8 mouse cellular contexts compared by ENCODE assay signal in the genomic region with DNA sequence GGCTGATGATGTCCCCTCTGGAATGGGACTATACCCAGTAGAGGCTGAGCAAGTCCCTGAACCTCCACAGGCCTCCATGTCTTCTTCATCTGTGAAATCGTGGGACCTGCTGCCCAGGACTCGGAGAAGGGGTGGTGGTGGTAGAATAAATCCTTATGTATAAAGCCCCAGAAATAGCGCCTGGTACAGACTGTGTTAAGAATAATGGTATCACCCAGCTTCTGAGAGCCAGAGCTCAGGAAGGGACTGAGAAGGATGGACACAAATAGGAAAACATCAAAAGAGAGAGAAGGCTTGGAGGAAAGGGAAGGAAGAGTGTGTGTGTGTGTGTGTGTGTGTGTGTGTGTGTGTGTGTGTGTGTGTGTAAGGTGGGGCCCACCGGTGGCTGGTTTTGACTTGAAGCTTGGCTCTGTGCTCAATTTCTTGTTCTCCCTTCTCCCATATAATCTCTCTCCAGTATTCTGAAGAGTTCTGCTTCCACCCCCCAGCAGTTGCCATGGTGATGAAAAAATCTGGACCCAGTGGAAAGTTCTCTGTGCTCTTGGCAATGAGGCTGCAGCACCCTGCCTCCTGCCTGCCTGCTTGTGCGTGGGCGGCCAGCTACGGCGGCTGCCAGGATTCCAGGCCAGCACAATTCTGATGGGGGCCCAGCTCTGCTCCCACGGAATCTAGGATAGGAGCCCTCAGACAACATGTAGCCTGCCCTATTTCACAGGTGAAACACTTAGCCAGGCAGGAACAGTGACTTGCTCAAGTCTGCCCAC.
A peak's percentile ranks its signal among the peaks of the same experiment; 100 is the strongest.
DNase-seq lines count a peak whose midpoint lies in the region; ATAC-seq and TF ChIP-seq lines count a peak whose summit lies in the region.

No protein-coding gene starts in this region.

- H3K9me3 ChIP-seq in midbrain, embryonic 12.5 days = no peaks in the 10 kb centered on the region

- 0 out of 2 replicates have a peak, but pooled peaks have one; percentile 54 for ATAC-seq in midbrain, embryonic 12.5 days (ENCODE audit: low FRiP score, low read depth)
- no peak for ATAC-seq in monocyte, adult 5-6 weeks (replicated peaks; ENCODE audit: insufficient number of reproducible peaks, low FRiP score, low TSS enrichment, poor library complexity, severe bottlenecking)

- H3K4me3 ChIP-seq in midbrain, embryonic 12.5 days = no peak overlapping the region
- no peak overlapping the region for H3K4me3 ChIP-seq in thymus, adult 2 months (ENCODE audit: control insufficient read depth, insufficient read depth, low read length)

- DNase-seq in retina, postnatal 1 day = peak; percentile 44
- no peak for DNase-seq in retina, embryonic 14.5 days (ENCODE audit: low spot score)
- DNase-seq in cerebellum, postnatal 10 days = peak; percentile 87 to 92
- DNase-seq in heart, postnatal 4 days = peak; percentile 65
- DNase-seq in thymus, adult 2 months = no peak
- no peak for DNase-seq in yolk sac, embryonic 10.5 days (ENCODE audit: low spot score)

- H3K9ac ChIP-seq in midbrain, embryonic 12.5 days (replicated peaks) = no peak overlapping the region

- no peak for TF ChIP-seq POLR2A in thymus, adult 2 months (IDR thresholded peaks at IDR 0.05; ENCODE audit: control insufficient read depth, extremely low read depth, insufficient read depth, low read length, poor library complexity)

- no peak overlapping the region for H3K27ac ChIP-seq in midbrain, embryonic 12.5 days (replicated peaks)
- H3K27ac ChIP-seq in thymus, adult 2 months (ENCODE audit: control insufficient read depth, insufficient read depth, low read length) = no peak overlapping the region

- H3K36me3 ChIP-seq in midbrain, embryonic 12.5 days = no peaks in the 10 kb centered on the region
- no peaks in the 10 kb centered on the region for H3K36me3 ChIP-seq in thymus, adult 2 months (ENCODE audit: control insufficient read depth, insufficient read depth, low read length)

- H3K27me3 ChIP-seq in midbrain, embryonic 12.5 days = no peaks in the 10 kb centered on the region
- no peaks in the 10 kb centered on the region for H3K27me3 ChIP-seq in thymus, adult 2 months (ENCODE audit: control insufficient read depth, insufficient read depth, low read length)

- TF ChIP-seq CTCF in thymus, adult 2 months (IDR thresholded peaks at IDR 0.05; ENCODE audit: borderline replicate concordance, control insufficient read depth, extremely low read depth, insufficient read depth, low read length, poor library complexity) = no peak

- no peak overlapping the region for H3K4me2 ChIP-seq in midbrain, embryonic 12.5 days (replicated peaks)

- peaks cover 10% of the 10 kb centered on the region; the same call in 1 of the 2 replicates for H3K4me1 ChIP-seq in midbrain, embryonic 12.5 days
- no peaks in the 10 kb centered on the region for H3K4me1 ChIP-seq in thymus, adult 2 months (replicated peaks; ENCODE audit: control insufficient read depth, insufficient read depth, low read length)

- 63% methylated on average over 8 of the region's 9 CpGs for WGBS in midbrain, embryonic 12.5 days
- 75% methylated on average over 9 of the region's 9 CpGs for WGBS in thymus, adult 2 months

Comparison
In these comparisons a context has a peak if more than half of its experiments do, and no peak if none do; other contexts are left out.
1. DNase-seq: peak in retina, postnatal 1 day (single experiment), cerebellum, postnatal 10 days (2 of 2) and heart, postnatal 4 days (single experiment); none in retina, embryonic 14.5 days (single experiment), thymus, adult 2 months (single experiment) and yolk sac, embryonic 10.5 days (single experiment).